Mouse (Mus musculus) megakaryocyte, adult 5-6 weeks (primary cell): ENCODE data around the gene Slc15a5. TPM values are rescaled to one million over a fixed set of nuclear protein-coding genes. Genes with fewer than 3 reads are reported as not detected.

Experiments used
- ATAC-seq: 2 replicates; pipeline ENCODE4 v1.8.0; 2016; ENCODE audit warnings: mild to moderate bottlenecking, inconsistent platforms; ENCODE audit not compliant: poor library complexity, severe bottlenecking
- total RNA-seq, 2 experiments: library from RNA; stranded (forward) in 1 of 2; stranded (reverse) in 1 of 2; fragments of 153-499, 151-499 nt in 1 of 2; fragments of 221-1000, 200-1000 nt in 1 of 2; gene quantifications; 2 replicates each; pipeline versions ENCODE4 v1.2.3 to v1.2.4; 2015 to 2017

Gene Slc15a5
- total RNA-seq, 2 experiments from 2014 or later = not detected

GRCm38 (mm10) chr6:137976021-137976420 is 103.7 kb downstream of the Slc15a5 start:
- no peak for ATAC-seq

GRCm38 (mm10) chr6:137963703-137964102 is 116.0 kb downstream of the Slc15a5 start:
- no peak for ATAC-seq

DNA sequence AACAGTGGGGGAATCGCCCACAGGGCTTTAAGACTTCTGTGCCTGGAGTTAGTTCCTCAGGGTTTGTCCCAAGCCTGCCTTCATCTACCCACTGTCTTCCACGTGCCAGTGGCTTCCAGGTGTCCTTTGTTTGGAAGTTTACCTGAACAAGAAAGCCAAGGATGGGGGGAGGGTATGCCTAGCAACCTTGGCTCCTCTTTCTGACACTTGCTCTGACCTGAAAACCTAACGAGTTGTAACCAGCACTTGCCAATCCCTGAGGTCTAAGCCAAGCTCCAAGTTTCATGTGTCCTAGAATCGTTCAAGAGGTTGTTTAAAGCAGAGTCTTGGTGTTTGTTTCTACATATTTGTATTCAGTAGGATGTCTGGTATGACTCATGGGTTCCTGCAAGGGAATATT is 116.9 kb downstream of the Slc15a5 start:
- ATAC-seq = no peak

- no peak for ATAC-seq
Observed at GRCm38 (mm10) chr6:137960023-137960778, 119.5 kb downstream of the Slc15a5 start.

- ATAC-seq = no peak
Observed at GRCm38 (mm10) chr6:137957630-137958029, 122.1 kb downstream of the Slc15a5 start.

DNA sequence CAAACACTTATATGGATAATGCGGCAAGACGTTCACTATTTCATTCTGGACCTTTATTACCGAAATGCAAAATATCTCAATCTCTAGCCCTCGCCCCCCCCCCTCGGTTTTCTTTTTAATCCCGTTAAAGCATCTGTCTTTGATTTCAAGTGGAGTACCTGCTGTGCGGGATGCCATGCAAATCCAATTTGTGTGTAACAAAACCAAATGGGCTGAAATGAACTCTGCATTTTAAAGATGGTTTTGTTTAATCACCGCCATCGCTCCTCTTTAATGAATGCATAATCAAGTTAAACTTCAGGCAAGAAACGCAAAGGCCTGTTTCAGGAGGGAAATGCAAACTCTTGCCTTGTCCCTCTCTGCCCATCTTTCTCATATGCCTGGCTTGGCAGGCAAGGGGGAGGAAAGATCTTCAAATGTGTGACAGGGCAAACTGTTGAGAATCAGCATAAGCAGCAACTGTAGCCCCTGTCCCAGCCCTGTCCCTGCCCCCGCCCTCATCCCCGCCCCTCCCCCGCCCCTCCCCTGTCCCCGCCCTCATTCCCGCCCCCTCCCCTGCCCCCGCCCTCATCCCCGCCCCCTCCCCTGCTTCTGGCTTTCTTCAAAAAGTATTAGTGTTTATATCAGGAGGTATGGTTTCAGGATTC is 122.8 kb downstream of the Slc15a5 start:
- ATAC-seq = no peak

GRCm38 (mm10) chr6:137946520-137946919 is 133.2 kb downstream of the Slc15a5 start:
- no peak for ATAC-seq

DNA sequence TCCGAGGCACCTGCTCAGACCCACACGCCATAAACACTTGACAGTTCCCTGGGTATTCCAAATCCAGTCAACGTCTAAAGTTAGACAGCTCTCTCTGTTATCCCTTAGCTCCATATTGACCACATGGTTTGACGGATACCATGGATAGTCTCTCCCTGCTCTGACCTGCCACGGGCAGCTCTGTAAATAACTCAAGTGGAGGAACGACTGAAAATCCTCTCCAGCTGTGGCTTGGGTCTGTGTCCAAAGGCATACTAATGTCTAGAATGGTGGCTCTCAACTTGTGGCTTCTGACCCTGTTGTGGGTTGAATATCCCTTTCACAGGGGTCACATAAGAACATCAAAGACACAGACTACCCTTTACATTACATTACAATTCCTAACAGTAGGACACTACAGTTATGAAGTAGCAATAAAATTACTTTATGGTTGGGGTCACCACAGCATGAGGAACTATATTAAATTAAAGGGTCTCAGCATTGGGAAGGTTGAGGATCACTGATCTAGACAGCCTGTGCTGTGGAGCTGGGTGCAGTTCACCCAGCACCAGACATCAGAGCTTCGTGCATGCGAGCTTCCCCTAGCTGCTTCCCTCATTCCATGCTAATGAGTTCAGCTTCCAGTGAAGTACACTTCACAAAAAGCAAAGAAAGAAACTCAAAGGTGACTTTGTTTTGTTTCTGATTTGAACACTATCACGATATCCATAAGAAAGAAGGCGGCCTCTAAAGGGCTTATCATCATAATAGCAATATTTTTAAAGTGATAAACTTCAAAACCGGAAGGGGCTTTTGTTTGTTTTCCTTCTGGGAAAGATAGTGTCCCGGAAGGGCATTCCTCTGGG is 139.1 kb downstream of the Slc15a5 start:
- no peak for ATAC-seq

DNA sequence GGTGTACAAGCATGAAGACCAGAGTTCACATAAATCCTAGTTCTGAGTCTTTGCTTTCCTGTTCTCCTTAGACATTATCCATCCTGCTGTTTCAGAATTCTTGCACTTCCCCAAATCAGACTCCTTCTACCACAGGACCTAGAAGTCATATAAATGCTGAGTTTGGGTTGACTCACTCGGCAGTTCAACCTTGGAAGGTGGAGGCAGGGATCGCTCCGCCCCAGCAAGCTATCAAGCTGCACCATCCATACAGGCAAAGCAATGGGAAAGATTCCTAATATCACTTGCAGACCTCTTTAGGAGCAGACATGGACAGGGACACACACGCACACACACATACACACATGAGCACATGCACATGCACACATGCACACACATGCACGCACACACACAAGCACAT is 142.2 kb downstream of the Slc15a5 start:
- no peak for ATAC-seq

DNA sequence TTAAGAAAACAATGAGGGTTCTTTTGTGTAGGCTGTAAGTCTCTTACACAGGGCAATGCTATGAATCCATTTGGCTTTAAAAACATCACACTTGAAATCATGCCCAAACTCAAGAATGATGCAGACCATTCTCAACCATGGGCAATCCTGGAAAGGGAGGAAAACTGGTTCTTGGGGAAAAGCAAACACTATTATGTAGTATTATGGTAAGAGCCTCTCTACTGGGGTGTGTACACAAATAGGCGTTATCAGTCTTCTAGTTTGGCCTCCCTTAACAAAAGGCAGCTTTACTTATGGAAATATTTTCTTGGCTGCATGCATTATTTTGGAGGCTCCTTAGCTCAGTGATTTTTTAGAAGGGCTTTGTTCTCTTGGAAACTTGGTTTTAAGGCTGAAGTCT is 143.4 kb downstream of the Slc15a5 start:
- no peak for ATAC-seq

GRCm38 (mm10) chr6:137935857-137936256 is 143.9 kb downstream of the Slc15a5 start:
- no peak for ATAC-seq

- ATAC-seq = no peak
Observed at GRCm38 (mm10) chr6:137935341-137935740, 144.4 kb downstream of the Slc15a5 start.

- ATAC-seq = no peak
Observed at GRCm38 (mm10) chr6:137934545-137935298, 145.0 kb downstream of the Slc15a5 start.

Other genes starting within 250 kb of the Slc15a5 start
- 794 and 848 TPM in 2 replicates for gene Mgst1, start 60.4 kb upstream of the Slc15a5 start, total RNA-seq (2015)
- 656 and 657 TPM in 2 replicates for gene Mgst1, start 60.4 kb upstream of the Slc15a5 start, total RNA-seq (2017)